Mouse (Mus musculus) CD4-positive helper T cell, adult 2 months (primary cell): ENCODE measurements around the gene Heatr5a.

ENCODE experiments used
- DNase-seq: peaks from one replicate; pipeline ENCODE4 v3.0.0-alpha.2; 2012; ENCODE audit warnings: low read depth, missing footprints, low spot score

Gene Heatr5a

DNA sequence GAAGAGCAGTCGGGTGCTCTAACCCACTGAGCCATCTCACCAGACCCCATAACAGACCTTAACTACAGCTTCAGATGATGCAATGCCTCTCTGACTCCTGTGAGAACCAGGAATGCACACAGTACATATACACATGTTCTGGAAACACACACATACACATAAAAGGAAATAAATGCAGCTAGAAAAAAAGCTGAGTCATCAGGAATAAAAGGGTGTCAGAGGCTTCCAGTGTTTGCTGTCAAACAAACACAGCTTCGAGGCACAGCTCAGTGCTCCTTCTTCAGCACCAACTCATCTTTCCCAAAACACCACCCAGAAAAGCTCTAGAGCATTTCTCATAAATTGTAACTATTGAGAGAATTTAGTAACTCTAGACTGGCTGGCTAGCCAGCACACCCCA lies 86.3 kb downstream of the Heatr5a start:
- DNase-seq: no peak

DNA sequence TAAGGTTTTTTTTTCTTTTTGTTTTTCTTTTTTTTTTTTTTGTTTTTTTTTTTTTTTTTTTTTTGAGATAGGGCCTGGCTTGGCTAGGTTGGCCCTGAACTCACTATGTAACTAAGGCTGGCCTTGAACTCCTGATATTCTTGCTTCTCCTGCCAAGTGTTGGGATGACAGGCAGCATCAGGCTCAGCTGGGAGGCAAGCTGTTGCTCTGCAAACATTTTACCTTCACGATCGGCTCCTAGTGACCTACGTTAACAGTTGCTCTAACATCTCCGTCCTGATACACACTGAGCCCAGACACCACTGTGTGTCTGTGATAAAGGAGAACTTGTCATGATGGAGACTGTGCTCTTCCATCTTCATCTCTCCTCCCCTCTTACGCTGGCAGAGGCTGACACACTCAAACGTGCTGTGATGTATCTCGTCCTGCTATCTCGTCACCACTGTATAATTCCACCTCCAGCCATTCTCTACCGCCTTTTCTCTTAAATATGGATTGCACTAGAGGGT lies 87.8 kb downstream of the Heatr5a start:
- no peak for DNase-seq

DNA sequence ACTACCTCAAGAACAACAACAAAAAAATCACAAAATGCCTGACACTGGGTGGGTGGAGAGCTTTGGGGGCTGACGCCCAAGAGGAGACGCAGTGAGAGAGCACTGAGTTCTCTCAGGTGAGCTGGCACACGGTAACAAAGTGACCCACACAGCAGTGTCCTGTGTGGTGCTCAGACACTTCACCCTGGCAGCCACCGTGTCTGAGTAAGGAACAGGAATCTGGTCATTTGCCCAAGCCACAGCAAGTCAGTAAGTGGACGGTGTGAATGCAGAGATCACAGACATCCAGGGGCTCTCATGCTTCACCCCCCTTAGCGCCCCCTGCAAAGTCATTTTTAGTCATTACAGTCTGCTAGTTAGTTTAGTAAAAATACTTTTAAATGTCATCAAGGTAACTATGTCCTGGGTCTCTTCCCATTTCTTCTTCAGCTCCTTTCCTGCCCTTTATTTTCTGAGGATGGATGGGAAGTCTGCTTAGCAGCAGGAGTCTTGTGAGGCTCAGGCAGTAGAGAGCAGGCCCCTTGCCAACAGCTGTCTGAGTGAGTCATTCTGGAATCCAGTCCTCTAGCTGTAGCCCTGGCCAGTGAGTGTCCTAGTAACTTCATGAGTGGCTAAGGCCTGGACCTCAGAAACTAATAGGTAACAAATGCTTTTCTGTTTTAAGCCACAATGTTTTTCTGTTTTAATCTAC lies 88.4 kb downstream of the Heatr5a start:
- no peak for DNase-seq

DNA sequence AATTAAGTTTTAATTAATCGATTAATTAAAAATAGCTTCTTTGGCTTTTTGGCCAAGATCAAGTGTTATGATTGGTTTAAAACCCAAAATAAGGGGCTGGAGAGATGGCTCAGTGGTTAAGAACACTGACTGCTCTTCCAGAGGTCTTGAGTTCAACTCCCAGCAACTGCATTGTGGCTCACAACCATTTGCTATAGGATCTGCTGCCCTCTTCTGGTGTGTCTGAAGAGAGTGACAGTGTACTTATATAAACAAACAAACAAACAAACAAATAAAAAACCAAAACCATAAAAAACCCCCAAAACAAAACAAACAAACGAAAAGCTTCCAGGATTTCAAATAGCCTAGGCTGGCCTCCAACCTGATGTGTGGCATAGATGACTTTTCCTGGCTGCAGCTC lies 89.3 kb downstream of the Heatr5a start:
- no peak for DNase-seq

DNA sequence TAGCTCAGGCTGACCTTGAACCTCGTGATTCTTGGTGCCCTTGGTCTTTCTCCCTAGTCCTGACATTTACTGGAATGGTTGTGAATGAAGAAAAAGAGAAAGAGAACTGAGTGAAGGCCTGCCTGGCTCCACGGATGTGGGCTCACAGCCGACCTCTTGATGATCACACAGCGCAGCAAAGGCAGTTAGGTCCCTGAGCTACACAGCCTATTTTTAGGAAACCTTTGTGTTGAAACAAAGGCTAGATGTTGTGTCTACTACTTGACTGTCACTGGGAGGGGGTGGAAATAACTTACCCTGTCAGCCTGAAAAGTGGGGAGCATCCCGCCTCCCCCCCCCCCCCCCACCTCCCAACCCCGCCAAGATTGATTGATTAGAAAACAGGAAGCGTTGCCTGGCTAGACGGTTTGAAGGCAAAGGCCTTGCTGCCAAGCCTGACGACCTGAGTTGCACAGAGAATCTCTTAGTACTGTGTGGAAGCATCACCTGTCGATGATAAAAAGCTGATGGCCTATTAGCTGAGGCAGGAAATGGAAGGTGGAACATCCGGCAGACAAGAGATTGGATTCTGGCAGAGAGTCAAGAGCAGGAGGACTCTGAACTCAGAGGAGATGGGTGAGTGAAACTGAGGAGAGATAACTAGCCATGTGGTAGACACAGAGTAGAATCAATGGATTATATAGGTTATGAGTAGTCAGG lies 99.5 kb downstream of the Heatr5a start:
- peak; percentile 75 for DNase-seq

DNA sequence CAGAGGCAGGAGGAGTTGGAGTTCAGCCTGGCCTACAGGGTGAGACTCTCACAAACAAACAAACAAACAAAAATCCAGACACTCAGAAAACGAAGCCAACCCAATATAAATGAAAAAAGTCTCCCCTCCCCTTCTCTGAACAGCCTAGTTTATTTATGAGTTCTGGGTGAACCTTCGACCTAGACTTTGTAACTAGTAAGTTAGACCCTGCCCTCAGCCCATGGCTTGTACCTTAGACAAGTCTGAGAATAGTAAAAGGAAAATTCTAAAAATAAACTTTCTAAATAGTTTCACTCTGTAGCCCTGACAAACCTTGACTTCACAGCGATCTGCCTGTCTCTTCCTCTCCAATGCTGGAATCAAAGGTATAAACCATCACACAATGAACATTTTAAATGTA lies 101.6 kb downstream of the Heatr5a start:
- DNase-seq: no peak

DNA sequence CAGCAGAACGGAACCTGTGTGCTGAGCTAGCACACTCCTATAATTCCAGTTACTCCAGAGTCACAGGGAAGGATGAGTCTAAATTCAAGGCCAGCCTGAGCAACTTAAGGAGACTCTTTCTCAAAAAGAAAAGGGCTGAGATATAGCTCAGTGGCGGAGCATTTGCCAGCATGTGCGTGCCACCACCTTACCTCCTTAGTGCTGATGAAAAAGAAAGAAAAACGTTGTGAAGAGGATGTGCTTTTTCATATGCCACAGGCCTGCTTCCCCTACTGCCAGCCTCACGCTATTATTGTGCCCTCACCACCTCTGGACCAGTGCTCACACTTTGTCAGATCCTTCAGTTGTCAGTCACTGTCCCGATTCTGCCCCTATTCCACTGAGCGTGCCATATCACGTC lies 104.0 kb downstream of the Heatr5a start:
- DNase-seq: peak; percentile 57

DNA sequence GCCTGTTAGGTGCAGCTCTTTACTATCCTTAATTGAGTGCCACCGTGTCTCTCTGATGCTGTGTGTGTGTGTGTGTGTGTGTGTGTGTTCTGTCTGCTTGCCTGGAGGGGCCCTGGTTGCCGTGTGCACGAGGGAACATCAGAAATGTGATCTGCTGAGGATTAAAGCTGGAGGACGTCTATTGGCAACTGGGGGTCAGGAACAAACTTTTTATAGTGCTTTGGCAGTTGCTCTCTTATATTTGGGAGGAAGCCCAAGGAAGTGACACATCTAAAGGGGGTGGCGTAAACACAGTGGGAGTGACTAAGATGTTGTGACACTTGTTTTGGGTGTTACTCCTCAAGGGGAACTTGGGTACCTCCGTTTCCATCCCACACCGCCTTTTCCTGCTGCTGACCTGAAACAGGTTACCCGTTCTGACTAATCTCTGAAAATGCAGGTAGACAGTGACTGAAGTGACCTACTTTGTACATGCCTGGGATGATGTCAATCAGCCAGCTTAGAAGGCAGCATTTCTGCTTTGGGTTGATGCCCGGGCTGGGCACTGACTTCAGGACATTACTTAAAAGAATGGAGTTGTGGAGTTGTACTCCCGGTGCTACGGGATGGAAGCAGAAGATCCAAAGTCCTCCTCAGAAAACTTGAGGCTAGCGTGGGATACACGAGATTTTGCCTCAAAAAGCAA lies 104.8 kb downstream of the Heatr5a start:
- peak; percentile 94 for DNase-seq

DNA sequence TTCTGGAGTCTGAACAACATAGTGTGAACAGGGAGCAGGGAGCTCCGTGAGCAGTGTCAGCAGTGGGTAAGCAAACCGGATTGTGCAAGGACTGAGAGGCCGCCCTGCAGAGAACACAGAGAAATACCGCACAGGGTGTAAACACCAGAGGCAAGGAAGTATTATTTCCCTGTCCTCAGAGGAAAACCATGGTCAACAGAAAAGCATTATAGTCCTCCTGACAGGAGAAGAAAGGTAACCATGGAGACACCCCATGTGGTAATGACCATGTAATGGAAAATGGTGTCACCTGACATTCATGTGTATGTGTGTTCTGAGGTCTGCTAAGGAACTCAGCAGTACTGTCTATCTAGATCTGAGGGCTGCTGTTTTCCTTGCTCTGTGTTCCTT lies 105.3 kb downstream of the Heatr5a start:
- DNase-seq: peak; percentile 95

DNA sequence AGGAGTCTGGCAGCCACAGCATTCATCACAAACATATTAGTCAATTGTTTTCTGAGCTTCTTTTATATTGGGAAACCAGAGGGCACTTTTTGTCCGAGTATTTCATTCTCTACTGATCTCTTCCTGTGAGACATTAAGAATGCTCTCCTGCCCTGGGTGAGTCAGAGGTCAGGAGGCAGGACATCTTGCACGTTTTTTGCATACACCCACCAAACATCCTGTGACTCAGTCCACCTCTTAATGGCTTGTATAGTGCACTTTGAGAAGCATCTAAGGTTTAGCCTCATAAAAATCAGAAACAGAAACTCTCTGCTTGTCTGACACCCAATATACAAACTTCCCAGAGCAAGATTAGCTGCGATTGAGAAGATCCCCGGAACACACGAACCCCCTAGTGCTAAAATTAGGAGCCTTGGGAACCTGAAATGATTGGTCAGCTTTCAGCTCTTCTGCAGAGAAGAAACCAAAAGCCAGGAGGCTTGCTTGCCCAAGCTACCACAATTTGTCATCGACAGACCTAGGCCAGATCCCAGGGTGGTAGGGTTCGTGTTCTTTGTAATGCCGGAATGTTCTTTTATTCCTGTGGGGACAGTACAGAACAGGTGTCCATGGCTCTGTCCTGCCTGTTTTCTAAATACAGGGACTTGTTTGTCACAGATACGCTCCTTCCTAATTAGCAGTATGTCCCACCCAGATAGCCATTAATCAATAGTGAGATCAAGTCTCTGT lies 105.9 kb downstream of the Heatr5a start:
- peak; percentile 73 for DNase-seq

DNA sequence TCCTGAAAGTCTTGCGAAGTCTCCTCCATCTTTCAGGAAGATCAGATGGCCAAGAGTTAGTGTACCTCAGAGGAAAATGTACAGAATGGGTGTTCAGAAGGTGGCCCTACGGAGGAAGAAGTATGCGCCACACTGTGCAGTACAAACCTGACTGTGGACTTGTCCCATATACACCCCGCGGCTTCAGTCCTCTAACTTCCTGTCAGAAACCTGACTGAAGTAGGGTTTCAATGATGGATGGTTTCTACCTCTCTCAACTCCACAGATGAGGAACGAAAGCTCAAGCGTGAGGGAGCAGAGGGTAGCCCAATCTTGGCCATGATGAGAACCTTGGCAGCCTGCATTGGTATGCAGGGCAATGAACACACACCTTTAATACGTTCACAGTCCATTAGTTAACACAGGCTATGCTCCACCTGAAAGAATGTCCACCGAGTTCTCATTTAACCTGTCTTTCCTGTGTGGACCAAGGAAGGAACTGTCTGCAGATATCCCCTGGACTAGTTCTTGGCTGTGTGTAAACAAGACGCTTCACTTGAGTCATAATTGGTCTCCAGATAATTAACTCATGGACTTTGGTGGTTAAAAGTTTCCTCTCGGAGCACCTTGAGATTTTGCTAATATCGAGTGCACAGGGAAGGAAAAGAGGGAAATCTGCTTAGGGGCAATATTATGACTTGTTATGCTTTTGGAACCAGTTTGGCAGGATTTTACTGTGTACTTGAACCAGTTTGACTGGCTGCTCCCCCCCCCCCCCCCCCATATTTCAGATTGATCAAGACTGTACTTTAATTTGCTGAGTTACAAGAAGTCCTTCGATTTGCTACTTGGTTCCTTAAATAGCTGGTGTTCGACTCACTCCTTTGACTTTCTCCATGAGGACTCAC lies 107.8 kb downstream of the Heatr5a start:
- peak; percentile 39 for DNase-seq

DNA sequence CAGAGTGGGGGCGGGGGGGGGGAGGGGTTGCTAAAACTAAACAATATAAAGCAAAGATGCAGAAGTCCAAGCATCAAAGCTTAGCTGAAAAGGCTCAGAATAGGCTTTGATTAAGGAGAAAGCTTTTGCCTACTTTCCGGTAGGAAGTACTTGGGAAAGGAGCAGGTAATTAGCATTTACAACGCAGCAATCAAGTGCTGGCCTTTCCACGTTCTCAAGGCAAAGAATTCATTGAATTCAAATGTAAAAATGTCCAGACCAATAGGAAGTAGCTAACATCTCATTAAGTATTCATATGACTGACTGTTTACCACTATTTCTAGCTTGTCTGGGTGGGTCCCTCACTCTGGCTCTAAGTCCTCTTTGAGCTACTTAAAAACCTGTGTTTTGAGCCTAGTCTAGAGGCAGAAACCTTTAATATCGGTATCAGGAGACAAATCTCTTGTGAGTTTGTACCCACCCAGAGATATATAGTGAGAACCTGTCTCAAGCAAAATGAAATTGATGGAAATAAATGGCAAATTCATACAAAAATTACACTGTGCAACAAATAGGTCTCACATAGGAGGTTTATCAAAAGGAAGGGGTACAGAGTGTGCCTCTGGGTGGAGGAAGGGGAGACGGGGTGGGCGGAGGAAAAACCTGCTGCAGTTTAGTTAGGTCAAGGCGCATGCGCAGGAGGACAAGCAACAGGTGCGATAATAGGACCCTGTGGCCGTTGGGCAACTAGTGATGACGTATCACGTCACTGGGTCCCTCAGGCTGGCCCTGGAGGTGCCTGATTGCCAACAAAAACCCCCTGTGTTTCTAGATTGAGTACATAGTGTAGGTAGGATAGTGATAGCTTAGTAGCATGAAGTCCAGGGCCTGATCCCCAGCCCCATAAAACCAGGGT lies 112.7 kb downstream of the Heatr5a start:
- no peak for DNase-seq

DNA sequence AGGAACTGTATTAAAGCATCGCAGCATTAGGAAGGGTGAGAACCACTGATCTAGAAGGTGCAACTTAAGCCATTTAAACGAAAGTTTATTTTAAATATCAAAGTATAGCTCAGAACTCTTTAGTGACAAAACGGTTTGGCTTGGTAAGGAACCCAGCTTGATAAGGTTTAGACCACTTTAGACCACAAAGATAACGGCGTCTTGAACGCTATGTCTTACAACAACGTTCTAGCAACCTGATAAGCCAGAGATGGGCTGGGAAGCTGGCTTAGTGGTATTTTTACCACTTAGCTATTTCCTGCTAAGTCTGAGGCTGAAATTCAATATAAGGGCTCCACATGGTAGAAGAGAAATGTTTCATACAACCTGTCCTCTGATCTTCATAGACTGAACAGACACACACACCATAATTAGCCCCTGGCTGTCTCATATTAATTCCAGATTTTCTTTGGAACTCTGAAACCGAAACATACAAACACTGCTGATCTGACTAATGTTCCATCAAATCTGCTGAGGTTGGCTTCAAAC lies 114.3 kb downstream of the Heatr5a start:
- peak; percentile 40 for DNase-seq

DNA sequence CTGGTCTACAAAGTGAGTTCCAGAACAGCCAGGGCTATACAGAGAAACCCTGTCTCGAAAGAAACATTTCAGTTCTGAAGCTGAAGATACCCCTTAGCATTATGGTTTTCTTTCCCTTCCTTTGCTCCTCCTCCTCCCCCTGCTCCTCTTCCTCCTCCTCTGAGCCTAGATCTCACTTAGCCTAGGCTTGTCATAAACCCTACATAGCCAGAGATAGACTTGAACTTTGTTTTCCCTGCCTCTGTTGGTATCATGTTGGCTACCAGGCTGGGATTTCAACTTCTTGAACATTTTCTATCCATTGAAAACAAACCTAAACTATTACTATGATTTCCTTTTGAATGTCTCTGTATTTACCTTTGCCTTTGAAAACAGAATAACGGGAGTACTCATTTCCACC lies 115.2 kb downstream of the Heatr5a start:
- DNase-seq: no peak

DNA sequence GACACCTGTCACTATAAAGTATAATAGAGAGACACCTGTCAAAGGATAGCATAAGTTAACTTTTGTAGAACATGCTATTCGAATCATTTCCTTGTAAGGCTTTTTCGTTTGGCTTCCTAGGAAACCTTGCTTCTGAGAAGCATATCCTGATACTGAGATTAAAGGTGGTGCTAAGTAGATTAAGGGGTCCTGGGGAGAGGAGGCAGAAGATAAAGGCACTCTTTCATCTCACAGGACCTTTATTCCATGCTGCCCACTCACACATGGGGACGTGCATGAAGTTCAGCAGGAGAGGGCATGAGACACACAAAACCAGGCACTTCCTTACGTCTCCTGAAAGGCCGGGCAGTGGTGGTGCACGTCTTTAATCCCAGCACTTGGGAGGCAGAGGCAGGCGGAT lies 115.7 kb downstream of the Heatr5a start:
- DNase-seq: no peak

DNA sequence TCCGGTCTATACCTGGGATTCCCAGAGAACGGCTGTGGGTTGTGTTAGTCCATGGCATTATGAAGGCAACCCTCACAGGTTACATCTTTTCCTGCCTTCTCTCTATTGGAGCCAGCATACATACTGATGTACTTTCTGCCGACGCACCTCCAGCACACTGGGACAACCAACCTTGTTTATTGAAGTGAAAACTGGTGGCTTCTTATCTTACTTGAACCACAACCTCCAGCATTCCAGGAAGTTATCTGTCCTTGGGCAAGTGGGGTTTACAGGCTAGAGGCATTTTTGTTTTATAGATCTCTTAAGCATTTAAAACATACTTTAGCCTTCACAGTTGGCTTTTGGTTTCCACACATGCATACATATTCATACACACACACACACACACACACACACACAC lies 119.5 kb downstream of the Heatr5a start:
- DNase-seq: no peak

DNA sequence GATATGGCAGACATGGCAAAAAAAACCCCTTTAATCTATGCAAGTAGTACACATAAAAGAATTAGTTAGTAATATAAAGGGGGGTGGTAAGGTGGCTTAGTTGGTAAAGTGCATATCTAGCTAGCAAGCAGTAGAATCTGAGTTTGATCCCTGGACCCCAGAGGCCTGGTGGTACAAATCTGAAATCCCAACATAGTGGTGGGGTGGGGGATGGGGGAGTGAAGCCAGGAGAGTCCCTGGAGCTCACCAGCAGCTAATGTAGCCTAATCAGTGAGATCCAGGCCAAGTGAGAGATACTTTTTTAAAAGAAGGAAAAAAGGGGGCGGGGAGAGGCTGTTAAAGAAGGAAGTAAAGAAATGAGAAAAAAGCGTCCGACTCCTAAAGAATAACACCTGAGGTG lies 120.0 kb downstream of the Heatr5a start:
- no peak for DNase-seq

DNA sequence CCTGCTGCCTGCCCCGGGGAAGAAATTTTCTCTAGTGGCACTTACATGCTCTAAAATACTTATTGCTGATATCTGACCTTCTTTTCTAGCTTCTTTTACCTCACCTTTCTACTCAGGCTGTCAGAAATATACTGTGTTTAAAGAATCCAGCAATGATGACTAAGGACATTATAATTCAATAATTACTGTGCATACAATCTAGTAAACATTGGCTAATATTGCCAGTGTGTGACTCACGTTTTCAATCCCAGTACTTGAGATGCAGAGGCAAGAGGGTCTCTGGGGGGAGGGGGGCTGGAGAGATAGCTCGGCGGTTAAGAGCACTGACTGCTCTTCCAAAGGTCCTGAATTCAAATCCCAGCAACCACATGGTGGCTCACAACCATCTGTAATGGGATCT lies 120.8 kb downstream of the Heatr5a start:
- no peak for DNase-seq

DNA sequence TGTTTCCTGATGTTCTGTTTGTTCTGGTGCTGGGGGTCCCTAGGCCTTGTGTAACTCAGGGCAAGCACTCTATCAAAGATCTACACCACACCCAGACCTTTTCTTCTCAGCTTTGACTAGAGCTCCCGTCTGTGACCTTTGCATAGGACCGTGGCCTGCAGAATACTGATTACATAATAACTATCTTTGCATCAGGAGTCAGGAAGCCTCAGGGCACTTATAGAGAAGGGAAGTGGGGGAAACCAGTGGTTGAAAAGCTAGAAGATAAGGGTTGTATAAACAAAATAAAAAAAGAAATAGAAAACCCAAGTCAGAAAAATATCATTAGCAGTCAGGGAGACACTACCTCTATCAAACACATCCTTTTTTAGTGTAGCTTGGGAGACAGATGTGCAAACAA lies 121.2 kb downstream of the Heatr5a start:
- no peak for DNase-seq
